Mouse (Mus musculus) G1E (cell line): ENCODE data around the gene Trmt1. TPM values are rescaled to one million over a fixed set of nuclear protein-coding genes. Genes with fewer than 3 reads are reported as not detected.
A peak's percentile ranks its signal among the peaks of the same experiment; 100 is the strongest.

Experiments used
- ATAC-seq: 2 replicates; pipeline ENCODE4 v1.8.0; 2016; ENCODE audit warnings: mild to moderate bottlenecking; ENCODE audit not compliant: insufficient number of reproducible peaks, poor library complexity, low FRiP score, severe bottlenecking; ENCODE audit errors: extremely low read depth
- DNase-seq: peaks from one replicate; pipeline ENCODE4 v3.0.0; 2012; ENCODE audit warnings: low spot score
- H3K27me3 ChIP-seq: 2 replicates; pipeline ENCODE4 v1.6.1; 2012; ENCODE audit warnings: mild to moderate bottlenecking, low read length, inconsistent platforms; ENCODE audit not compliant: insufficient read depth
- H3K36me3 ChIP-seq: replicated peaks from 2 replicates; pipeline ENCODE3; 2012; ENCODE audit warnings: mild to moderate bottlenecking, inconsistent platforms
- H3K4me1 ChIP-seq: 2 replicates; pipeline ENCODE4 v1.6.1; 2012; ENCODE audit warnings: low read depth, low read length, inconsistent platforms, mixed read lengths; ENCODE audit not compliant: insufficient read depth
- H3K4me3 ChIP-seq: 2 replicates; pipeline ENCODE4 v1.5.1; 2012; ENCODE audit warnings: low read depth, mild to moderate bottlenecking, inconsistent platforms, low read length, moderate library complexity, mixed read lengths
- H3K9me3 ChIP-seq: replicated peaks from 2 replicates; pipeline ENCODE4 v1.6.1; 2012; ENCODE audit warnings: inconsistent platforms
- CTCF ChIP-seq: IDR thresholded peaks from 2 replicates; pipeline ENCODE4 v1.5.1; 2012; ENCODE audit warnings: low read depth, low read length, inconsistent platforms, mixed read lengths
- GATA1 ChIP-seq: IDR thresholded peaks from 2 replicates; pipeline ENCODE4 v1.6.1; 2012; ENCODE audit warnings: borderline replicate concordance, low read length, inconsistent platforms, mixed read lengths
- GATA2 ChIP-seq: IDR thresholded peaks from 2 replicates; pipeline ENCODE4 v1.6.1; 2012; ENCODE audit warnings: low read depth, low read length, inconsistent platforms, borderline replicate concordance
- POLR2AphosphoS5 ChIP-seq: IDR thresholded peaks from 2 replicates; pipeline ENCODE4 v1.6.1; 2012; ENCODE audit warnings: low read depth, low read length, inconsistent platforms; ENCODE audit not compliant: insufficient replicate concordance
- TAL1 ChIP-seq: conservative IDR thresholded peaks from 2 replicates; pipeline ENCODE4 v1.6.1; 2012; ENCODE audit warnings: low read depth, low read length, inconsistent platforms, mixed read lengths
- polyA plus RNA-seq: library from polyadenylated mRNA; stranded (reverse); fragments of >175 nt; gene quantifications from 2 replicates; pipeline ENCODE4 v1.2.3, GENCODE M21; 2012
- total RNA-seq, 2 experiments: library from RNA; stranded (forward) in 1 of 2; stranded (reverse) in 1 of 2; fragments of 200-1000 nt in 1 of 2; fragments of >200 nt in 1 of 2; fragmentation: Nextera tagmentation in 1 of 2; gene quantifications; 2 replicates each; pipeline ENCODE4 v1.2.3; 2014 to 2017

Trmt1 gene
- total and polyA plus RNA-seq, 3 experiments = 64.9 to 244 (median 68.2) TPM

DNA sequence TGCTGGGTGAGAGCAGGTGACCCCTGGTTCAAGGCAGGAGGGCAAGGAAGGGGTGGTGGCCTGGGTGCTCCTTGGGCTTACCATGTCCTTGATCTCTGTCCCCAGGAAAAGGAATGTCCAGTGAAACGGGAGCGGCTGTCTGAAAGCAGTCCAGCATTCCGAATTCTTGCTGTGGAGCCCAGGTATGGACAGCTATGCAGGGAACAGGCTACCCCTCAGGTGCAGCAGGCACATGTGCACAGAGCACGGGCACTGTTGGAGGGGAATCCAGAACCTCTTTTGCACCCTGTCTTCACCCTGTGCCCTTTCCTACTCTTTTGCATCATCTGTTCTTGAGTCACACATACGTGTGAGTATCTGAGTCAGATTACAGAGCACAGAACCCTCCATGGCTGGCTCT, 12.2 kb downstream of the Trmt1 start:
- Histone ChIP-seq H3K36me3 (peaks cover 85% of the 10 kb centered on the region), H3K4me3 (no peak overlapping the region; the same call in 1 of the 2 replicates), H3K4me1 (peaks cover 66% of the 10 kb centered on the region), H3K9me3 (no peaks in the 10 kb centered on the region), H3K27me3 (no peaks in the 10 kb centered on the region)
- DNase-seq (no peak), ATAC-seq (no peak)
- TF ChIP-seq POLR2AphosphoS5 = no peak
- TF ChIP-seq GATA1 = no peak
- TF ChIP-seq CTCF = no peak
- TF ChIP-seq TAL1 = no peak
- no peak for TF ChIP-seq GATA2

DNA sequence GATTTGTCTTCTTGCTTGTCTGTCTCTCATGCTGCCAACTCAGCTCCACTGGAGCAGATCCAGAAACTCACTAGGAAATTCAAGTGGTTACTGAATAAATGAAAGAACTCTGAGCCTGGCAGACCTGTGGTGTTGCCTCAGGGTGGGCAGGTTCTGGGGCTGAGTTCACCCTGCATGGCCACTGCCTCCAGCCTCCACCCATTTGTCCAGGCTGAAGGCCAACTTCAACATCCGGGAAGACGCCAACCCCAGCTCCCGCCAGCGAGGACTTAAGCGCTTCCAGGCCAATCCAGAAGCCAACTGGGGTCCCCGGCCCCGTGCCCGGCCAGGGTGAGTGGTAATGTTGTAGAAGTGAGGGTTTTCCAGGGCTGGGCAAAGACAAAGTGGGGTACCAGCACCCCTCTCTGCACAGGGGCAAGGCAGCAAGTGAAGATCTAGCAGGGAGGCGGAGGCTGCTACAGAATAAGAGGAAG, 12.9 kb downstream of the Trmt1 start:
- H3K9me3 ChIP-seq = no peaks in the 10 kb centered on the region
- TF ChIP-seq TAL1 = no peak
- TF ChIP-seq GATA2 = no peak
- no peak for TF ChIP-seq POLR2AphosphoS5
- TF ChIP-seq CTCF = no peak
- TF ChIP-seq GATA1 = no peak
- ATAC-seq (no peak), DNase-seq (no peak)
- peaks cover 68% of the 10 kb centered on the region for H3K4me1 ChIP-seq
- H3K27me3 ChIP-seq = no peaks in the 10 kb centered on the region
- peak overlapping the region; percentile 28; the same call in 1 of the 2 replicates for H3K4me3 ChIP-seq
- peaks cover 85% of the 10 kb centered on the region for H3K36me3 ChIP-seq

DNA sequence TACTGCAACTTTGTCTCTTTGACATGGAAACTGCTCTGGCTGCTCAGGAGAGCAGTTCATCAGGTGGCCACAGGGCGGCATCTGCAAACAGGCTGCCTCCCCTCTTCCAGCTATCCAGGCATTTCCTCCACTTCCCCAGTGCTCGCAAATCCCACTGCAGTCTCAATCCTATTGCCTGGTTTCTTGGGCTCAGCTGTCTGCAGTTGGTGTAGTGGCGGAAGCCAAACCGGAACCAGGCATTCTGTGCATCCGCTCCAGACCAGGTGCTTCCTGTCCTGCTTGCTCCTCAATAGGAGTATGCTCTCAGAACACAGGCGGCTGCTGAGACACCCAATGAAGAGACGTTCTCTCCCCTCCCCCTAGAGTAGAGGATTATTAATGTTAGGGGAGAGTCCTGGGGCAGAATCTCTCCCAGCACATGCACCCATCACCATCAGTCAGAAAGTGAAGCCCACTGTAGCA, 13.8 kb downstream of the Trmt1 start:
- no peak for TF ChIP-seq POLR2AphosphoS5
- peak; percentile 67; the same call in 1 of the 2 replicates for TF ChIP-seq CTCF
- TF ChIP-seq TAL1 = no peak
- no peak for TF ChIP-seq GATA1
- no peak for TF ChIP-seq GATA2
- ATAC-seq (0 out of 2 replicates have a peak, but pooled peaks have one; percentile 1), DNase-seq (no peak)
- peaks cover 69% of the 10 kb centered on the region for H3K4me1 ChIP-seq
- H3K9me3 ChIP-seq = no peaks in the 10 kb centered on the region
- H3K4me3 ChIP-seq = peak overlapping the region; percentile 42; the same call in 1 of the 2 replicates
- no peaks in the 10 kb centered on the region for H3K27me3 ChIP-seq
- H3K36me3 ChIP-seq = peaks cover 85% of the 10 kb centered on the region

- peaks cover 85% of the 10 kb centered on the region for H3K36me3 ChIP-seq
Measured at GRCm38 (mm10) chr8:84700526-84700925, 14.4 kb downstream of the Trmt1 start.

DNA sequence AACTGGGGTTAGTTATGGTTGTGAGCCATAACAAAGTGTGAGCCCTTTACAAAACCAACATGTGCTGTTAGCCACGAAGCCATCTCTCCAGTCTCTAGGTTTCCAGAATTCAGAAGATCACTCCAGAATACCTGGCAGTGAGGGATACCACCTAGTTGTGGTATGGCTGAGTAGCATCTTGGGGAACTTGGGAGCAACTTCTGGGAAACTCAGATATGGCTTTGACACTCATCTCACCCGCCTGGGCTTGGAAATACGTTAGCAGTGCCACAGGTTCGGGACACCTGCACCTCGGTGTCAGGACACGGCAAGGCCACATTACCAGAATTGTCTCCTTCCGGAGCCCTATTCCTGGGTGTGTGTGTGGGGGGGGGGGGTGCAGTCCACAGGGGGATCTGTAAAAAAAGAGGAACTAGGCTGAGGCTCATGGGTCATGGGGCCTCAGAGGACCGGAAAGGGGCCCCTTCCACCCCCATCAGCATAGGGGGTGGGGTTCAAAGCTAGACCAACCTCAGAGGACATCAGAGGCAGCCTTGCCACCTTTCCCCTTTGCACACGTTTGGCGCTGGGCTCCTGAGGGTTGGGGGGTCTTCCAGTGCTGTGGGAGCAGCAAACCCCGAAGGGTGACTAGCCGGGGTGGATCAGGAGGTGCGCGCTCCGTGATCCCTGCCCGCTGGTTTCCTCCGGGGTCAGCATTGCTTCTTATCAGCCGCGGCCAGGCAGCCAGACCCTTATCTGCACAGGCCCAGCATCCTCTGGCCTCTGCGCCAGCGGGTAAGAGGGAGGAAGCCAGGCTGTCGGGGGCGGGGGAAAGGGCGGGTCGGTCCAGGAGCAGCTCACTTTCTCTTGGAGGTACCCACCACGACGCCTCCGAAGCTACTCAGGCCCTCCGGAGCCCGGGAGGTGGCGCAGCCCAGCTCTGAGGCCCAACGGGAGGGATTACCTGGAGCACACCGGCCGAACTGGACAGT, 15.1 kb downstream of the Trmt1 start, which contains the start of gene Lyl1:
Gene Lyl1 (plus strand): TSS at position 517 of the 971 bp plus-strand sequence.
- peak; percentile 99 for TF ChIP-seq TAL1
- no peak for TF ChIP-seq CTCF
- TF ChIP-seq POLR2AphosphoS5 = no peak
- no peak for TF ChIP-seq GATA2
- no peak for TF ChIP-seq GATA1
- peak; percentile 66 for ATAC-seq
- peaks cover 63% of the 10 kb centered on the region for H3K4me1 ChIP-seq
- H3K36me3 ChIP-seq = peaks cover 79% of the 10 kb centered on the region
- no peaks in the 10 kb centered on the region for H3K9me3 ChIP-seq
- H3K4me3 ChIP-seq = peak within 1 kb of the TSS; percentile 81
- peak; percentile 83 for DNase-seq
- no peaks in the 10 kb centered on the region for H3K27me3 ChIP-seq

More at GRCm38 (mm10) chr8:84700526-84700925, 14.4 kb downstream of the Trmt1 start:
- Histone ChIP-seq H3K4me3 (peak overlapping the region; percentile 42; the same call in 1 of the 2 replicates), H3K4me1 (peaks cover 63% of the 10 kb centered on the region), H3K27me3 (no peaks in the 10 kb centered on the region), H3K9me3 (no peaks in the 10 kb centered on the region)
- no peak for DNase-seq
- no peak for ATAC-seq
- TF ChIP-seq GATA1 = no peak
- TF ChIP-seq POLR2AphosphoS5 = no peak
- no peak for TF ChIP-seq TAL1
- TF ChIP-seq GATA2 = no peak
- no peak for TF ChIP-seq CTCF

DNA sequence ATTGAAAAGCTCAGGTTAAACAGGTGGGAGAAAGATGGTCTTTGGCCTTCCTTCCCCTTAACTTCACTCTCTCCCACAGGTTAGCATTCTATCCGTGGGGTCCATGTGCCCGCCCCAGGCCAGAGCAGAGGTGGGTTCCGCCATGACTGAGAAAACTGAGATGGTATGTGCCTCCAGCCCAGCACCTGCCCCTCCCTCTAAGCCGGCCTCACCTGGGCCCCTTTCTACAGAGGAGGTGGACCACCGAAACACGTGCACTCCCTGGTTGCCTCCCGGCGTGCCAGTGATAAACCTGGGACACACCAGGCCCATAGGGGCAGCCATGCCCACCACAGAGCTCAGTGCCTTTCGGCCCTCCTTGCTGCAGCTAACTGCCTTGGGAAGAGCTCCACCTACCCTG, 16.5 kb downstream of the Trmt1 start:
- TF ChIP-seq CTCF (no peak), POLR2AphosphoS5 (no peak; the same call in 1 of the 2 replicates)
- no peaks in the 10 kb centered on the region for H3K9me3 ChIP-seq
- peak overlapping the region; percentile 81 for H3K4me3 ChIP-seq
- H3K36me3 ChIP-seq = peaks cover 65% of the 10 kb centered on the region
- H3K27me3 ChIP-seq = no peaks in the 10 kb centered on the region
- DNase-seq = no peak
- ATAC-seq = no peak
- peaks cover 66% of the 10 kb centered on the region for H3K4me1 ChIP-seq
